Mouse (Mus musculus) lung, embryonic 14.5 days (tissue): ENCODE measurements around the gene Gm436. TPM values are rescaled to one million over a fixed set of nuclear protein-coding genes. Genes with fewer than 3 reads are reported as not detected.

Experiments used
- ATAC-seq: fragments of 200-750 bp; cut with Nextera tagmentation; 2 replicates; pipeline ENCODE4 v1.8.0; 2017; ENCODE audit warnings: mild to moderate bottlenecking, moderate TSS enrichment, moderate library complexity; ENCODE audit not compliant: insufficient read depth
- DNase-seq: peaks from one replicate; pipeline ENCODE4 v3.0.0-alpha.2; 2015
- H3K27ac ChIP-seq: fragments of 300-500 bp; sonication (generic); 2 replicates; pipeline ENCODE4 v1.5.1; 2014; ENCODE audit warnings: low read depth, mild to moderate bottlenecking, moderate library complexity
- H3K27me3 ChIP-seq: fragments of 300-500 bp; sonication (generic); 2 replicates; pipeline ENCODE4 v1.6.1; 2014; ENCODE audit warnings: low read length, control low read depth; ENCODE audit not compliant: insufficient read depth
- H3K36me3 ChIP-seq: fragments of 300-500 bp; sonication (generic); 2 replicates; pipeline ENCODE4 v1.6.1; 2014; ENCODE audit warnings: control low read depth; ENCODE audit not compliant: insufficient read depth
- H3K4me1 ChIP-seq: fragments of 300-500 bp; sonication (generic); 2 replicates; pipeline ENCODE4 v1.6.1; 2014; ENCODE audit warnings: antibody characterized with exemption, control low read depth; ENCODE audit not compliant: insufficient read depth
- H3K4me2 ChIP-seq: fragments of 300-500 bp; sonication (generic); 2 replicates; pipeline ENCODE4 v1.6.1; 2014; ENCODE audit warnings: mild to moderate bottlenecking
- H3K4me3 ChIP-seq: fragments of 300-500 bp; sonication (generic); 2 replicates; pipeline ENCODE4 v1.5.1; 2014; ENCODE audit warnings: low read depth, low read length
- H3K9ac ChIP-seq: fragments of 300-500 bp; sonication (generic); 2 replicates; pipeline ENCODE4 v1.6.1; 2014
- H3K9me3 ChIP-seq: fragments of 300-500 bp; sonication (generic); 2 replicates; pipeline ENCODE4 v1.6.1; 2016; ENCODE audit warnings: low read depth, low read length, control low read depth
- CTCF ChIP-seq: IDR thresholded peaks from 2 replicates; pipeline ENCODE4 v1.5.1; 2016; ENCODE audit warnings: antibody characterized with exemption, low read depth
- WGBS: fragments of 180-500 bp; shearing (Covaris S2); extraction: QIAGEN DNeasy Blood & Tissue Kit; methylation state at CpG from one replicate; pipeline ENCODE4 v1.1.7; 2014; 5-methylcytosine and 5-hydroxymethylcytosine counted together
- polyA plus RNA-seq: library from polyadenylated mRNA; unstranded; fragments of >200 nt; fragmentation: Nextera tagmentation; extraction: Ambion mirVana; gene quantifications from 2 replicates; pipeline ENCODE4 v1.2.1, GENCODE M21; 2014

Gm436 gene
- polyA plus RNA-seq: not detected in 2 replicates

- Histone ChIP-seq H3K27me3 (no peaks in the 10 kb centered on the region), H3K9ac (no peak within 1 kb of the TSS), H3K36me3 (no peaks in the 10 kb centered on the region), H3K4me3 (no peak within 1 kb of the TSS), H3K9me3 (no peaks in the 10 kb centered on the region), H3K4me1 (no peaks in the 10 kb centered on the region), H3K27ac (no peak within 1 kb of the TSS), H3K4me2 (no peak within 1 kb of the TSS)
- DNase-seq (no peak), ATAC-seq (no peak)
- WGBS: 45% methylated on average over 2 of the region's 2 CpGs
- no peak for TF ChIP-seq CTCF
Observed at GRCm38 (mm10) chr4:144686268-144686667, at the start of gene Gm436. TSS of gene Gm436 (minus strand) at chr4:144686368.

- 90% methylated on average over 1 of the region's 1 CpGs for WGBS
- ATAC-seq: no peak
- Histone ChIP-seq H3K27ac (no peak within 1 kb of the TSS), H3K4me2 (no peak within 1 kb of the TSS), H3K4me3 (no peak within 1 kb of the TSS), H3K36me3 (no peaks in the 10 kb centered on the region), H3K4me1 (no peaks in the 10 kb centered on the region), H3K9ac (no peak within 1 kb of the TSS), H3K27me3 (no peaks in the 10 kb centered on the region), H3K9me3 (no peaks in the 10 kb centered on the region)
- no peak for TF ChIP-seq CTCF
- DNase-seq: no peak
Observed at GRCm38 (mm10) chr4:144721304-144721703, 35.1 kb upstream of the Gm436 start, which contains the start of gene Gm13178. TSS of gene Gm13178 (minus strand) at chr4:144721404.

GRCm38 (mm10) chr4:144719691-144720090, 33.5 kb upstream of the Gm436 start:
- ATAC-seq (no peak), DNase-seq (no peak)
- no peaks in the 10 kb centered on the region for H3K27me3 ChIP-seq
- no peak overlapping the region for H3K9ac ChIP-seq
- no peak overlapping the region for H3K27ac ChIP-seq
- no peak overlapping the region for H3K4me3 ChIP-seq
- H3K9me3 ChIP-seq: no peaks in the 10 kb centered on the region
- H3K4me2 ChIP-seq: no peak overlapping the region
- no peaks in the 10 kb centered on the region for H3K4me1 ChIP-seq
- H3K36me3 ChIP-seq: no peaks in the 10 kb centered on the region
- TF ChIP-seq CTCF: no peak
- WGBS: 76% methylated on average over 1 of the region's 1 CpGs

GRCm38 (mm10) chr4:144718288-144718687, 32.1 kb upstream of the Gm436 start:
- ATAC-seq (no peak), DNase-seq (no peak)
- H3K9me3 ChIP-seq: no peaks in the 10 kb centered on the region
- H3K36me3 ChIP-seq: no peaks in the 10 kb centered on the region
- TF ChIP-seq CTCF: no peak
- no peak overlapping the region for H3K9ac ChIP-seq
- WGBS: 83% methylated on average over 1 of the region's 1 CpGs
- no peak overlapping the region for H3K27ac ChIP-seq
- H3K4me3 ChIP-seq: no peak overlapping the region
- no peak overlapping the region for H3K4me2 ChIP-seq
- no peaks in the 10 kb centered on the region for H3K27me3 ChIP-seq
- no peaks in the 10 kb centered on the region for H3K4me1 ChIP-seq

- DNase-seq (no peak), ATAC-seq (no peak)
- no peak overlapping the region for H3K4me3 ChIP-seq
- H3K9me3 ChIP-seq: peaks cover 3% of the 10 kb centered on the region; the same call in 1 of the 2 replicates
- no peak for TF ChIP-seq CTCF
- H3K27ac ChIP-seq: no peak overlapping the region
- H3K27me3 ChIP-seq: no peaks in the 10 kb centered on the region
- H3K4me2 ChIP-seq: no peak overlapping the region
- no peaks in the 10 kb centered on the region for H3K36me3 ChIP-seq
- H3K9ac ChIP-seq: no peak overlapping the region
- no peaks in the 10 kb centered on the region for H3K4me1 ChIP-seq
Observed at GRCm38 (mm10) chr4:144638263-144638662, 47.9 kb downstream of the Gm436 start.

Other genes with a start within 250 kb of the Gm436 start
- gene 1700012P22Rik, start 247.6 kb downstream of the Gm436 start, polyA plus RNA-seq: not detected in 2 replicates
- gene Gm9944, start 233.1 kb downstream of the Gm436 start, polyA plus RNA-seq: not detected in 2 replicates
- not detected in 2 replicates for gene Aadacl3, start 222.6 kb downstream of the Gm436 start, polyA plus RNA-seq
- not detected in 2 replicates for gene 9430007A20Rik, start 166.5 kb downstream of the Gm436 start, polyA plus RNA-seq
- not detected in 2 replicates for gene Gm13124, start 121.2 kb downstream of the Gm436 start, polyA plus RNA-seq
- gene Aadacl4, start 72.7 kb downstream of the Gm436 start, polyA plus RNA-seq: not detected in 2 replicates
- gene Gm13178, start 35.0 kb upstream of the Gm436 start, polyA plus RNA-seq: not detected in 2 replicates
- not detected in 2 replicates for gene Gm438, start 100.2 kb upstream of the Gm436 start, polyA plus RNA-seq
- 36.5 and 41.3 TPM in 2 replicates for gene Dhrs3, start 206.5 kb upstream of the Gm436 start, polyA plus RNA-seq